ENCODE assay signal across 1 mouse cellular context in genomic region chr19:10738038-10738437, GRCm38 (mm10).
TF ChIP-seq lines count a peak whose summit lies in the region.

No protein-coding gene starts in this region.

TF ChIP-seq in CH12.LX, 34 proteins besides CTCF, POLR2A, EP300 and RAD21 (continued from another document):
- TF ChIP-seq TBP (conservative IDR thresholded peaks at IDR 0.05; ENCODE audit: low read depth, low read length): no peak
- no peak for TF ChIP-seq GABPA (IDR thresholded peaks at IDR 0.05; ENCODE audit: insufficient replicate concordance, low read depth, low read length)
TF ChIP-seq in CH12.LX: peak in this region for 0.
